Mouse (Mus musculus) stomach, embryonic 15.5 days (tissue): ENCODE measurements at regions not wholly inside any gene's neighbourhood (a gene's known extent, or its start where the extent isn't known, plus 50 kb on each side); places are given as distances from the start of the nearest gene placed in this dataset.
A peak's percentile ranks its signal among the peaks of the same experiment; 100 is the strongest.

ENCODE experiments used
- ATAC-seq: fragments of 200-750 bp; cut with Nextera tagmentation; 2 replicates; pipeline ENCODE4 v1.8.0; 2017; ENCODE audit warnings: low read depth, moderate number of reproducible peaks, moderate TSS enrichment; ENCODE audit not compliant: insufficient read depth, low FRiP score
- H3K27ac ChIP-seq: fragments of 300-500 bp; sonication (generic); 2 replicates; pipeline ENCODE4 v1.5.1; 2015; ENCODE audit warnings: mild to moderate bottlenecking, inconsistent platforms
- H3K27me3 ChIP-seq: fragments of 300-500 bp; sonication (generic); replicated peaks from 2 replicates; pipeline ENCODE4 v1.6.1; 2015; ENCODE audit warnings: inconsistent platforms
- H3K36me3 ChIP-seq: fragments of 300-500 bp; sonication (generic); 2 replicates; pipeline ENCODE4 v1.6.1; 2015; ENCODE audit warnings: inconsistent platforms
- H3K4me1 ChIP-seq: fragments of 300-500 bp; sonication (generic); 2 replicates; pipeline ENCODE4 v1.6.1; 2015; ENCODE audit warnings: inconsistent platforms
- H3K4me2 ChIP-seq: fragments of 300-500 bp; sonication (generic); 2 replicates; pipeline ENCODE4 v1.6.1; 2015; ENCODE audit warnings: mild to moderate bottlenecking, inconsistent platforms
- H3K4me3 ChIP-seq: fragments of 300-500 bp; sonication (generic); replicated peaks from 2 replicates; pipeline ENCODE4 v1.5.1; 2015; ENCODE audit warnings: inconsistent platforms
- H3K9ac ChIP-seq: fragments of 300-500 bp; sonication (generic); 2 replicates; pipeline ENCODE4 v1.6.1; 2015; ENCODE audit warnings: inconsistent platforms
- H3K9me3 ChIP-seq: fragments of 300-500 bp; sonication (generic); 2 replicates; pipeline ENCODE4 v1.6.1; 2016; ENCODE audit warnings: inconsistent platforms
- WGBS: fragments of 180-500 bp; shearing (Covaris S2); methylation state at CpG from one replicate; pipeline ENCODE4 v1.1.7; 2015; 5-methylcytosine and 5-hydroxymethylcytosine counted together

DNA sequence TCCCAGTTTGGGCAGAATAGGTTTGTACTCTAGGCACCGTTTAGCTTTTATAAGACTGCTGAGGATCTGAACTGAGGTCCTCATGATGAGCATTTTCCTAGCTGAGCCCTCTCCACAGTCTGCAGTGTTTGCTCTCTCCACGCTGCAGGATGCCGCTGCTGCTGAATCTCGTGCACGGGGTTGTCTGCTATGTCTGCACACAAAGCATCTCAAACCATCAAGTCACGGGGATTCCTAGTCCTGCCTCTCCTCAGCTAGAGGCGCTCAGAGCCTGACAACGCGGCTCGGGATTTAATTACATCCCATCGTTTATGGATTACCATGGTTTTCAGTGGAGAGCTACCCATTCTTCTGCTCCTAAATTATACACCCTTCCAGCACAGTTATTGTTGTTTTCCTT, 175.6 kb downstream of the Rnf144b start:
- H3K4me3 ChIP-seq: no peak overlapping the region
- no peak overlapping the region for H3K27ac ChIP-seq
- H3K27me3 ChIP-seq: no peaks in the 10 kb centered on the region
- no peaks in the 10 kb centered on the region for H3K36me3 ChIP-seq
- H3K9me3 ChIP-seq: no peaks in the 10 kb centered on the region
- no peak overlapping the region for H3K4me2 ChIP-seq
- H3K9ac ChIP-seq: no peak overlapping the region
- WGBS: 52% methylated on average over 11 of the region's 11 CpGs
- no peak for ATAC-seq
- H3K4me1 ChIP-seq: no peaks in the 10 kb centered on the region

DNA sequence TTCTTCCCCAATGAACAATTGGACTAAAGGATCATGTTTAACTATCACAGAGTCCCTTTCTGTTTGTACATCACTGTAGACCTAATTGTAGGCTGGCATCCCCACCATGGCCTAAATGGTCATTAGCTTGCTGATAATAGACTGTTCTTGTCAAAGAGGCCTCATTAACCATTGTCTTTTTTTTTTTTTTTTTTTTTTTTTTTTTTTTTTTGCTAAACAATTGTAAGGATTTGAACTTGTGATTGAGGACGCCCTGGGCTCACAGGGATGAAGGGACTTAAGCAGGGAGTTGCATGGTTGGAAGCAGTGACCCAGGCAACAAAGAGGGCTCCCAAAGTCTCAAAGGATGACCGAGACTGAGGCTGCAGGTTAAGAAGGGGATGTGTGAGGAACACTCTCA, 178.0 kb downstream of the Rnf144b start:
- WGBS: 66% methylated on average over 2 of the region's 2 CpGs
- no peaks in the 10 kb centered on the region for H3K36me3 ChIP-seq

GRCm38 (mm10) chr13:47301070-47301469, 178.6 kb downstream of the Rnf144b start:
- 57% methylated on average over 3 of the region's 3 CpGs for WGBS

More for the DNA sequence above, 178.0 kb downstream of the Rnf144b start:
- H3K27ac ChIP-seq: no peak overlapping the region
- H3K9ac ChIP-seq: no peak overlapping the region
- H3K27me3 ChIP-seq: no peaks in the 10 kb centered on the region
- no peak overlapping the region for H3K4me3 ChIP-seq
- no peak overlapping the region for H3K4me2 ChIP-seq
- no peaks in the 10 kb centered on the region for H3K9me3 ChIP-seq
- no peaks in the 10 kb centered on the region for H3K4me1 ChIP-seq
- no peak for ATAC-seq

DNA sequence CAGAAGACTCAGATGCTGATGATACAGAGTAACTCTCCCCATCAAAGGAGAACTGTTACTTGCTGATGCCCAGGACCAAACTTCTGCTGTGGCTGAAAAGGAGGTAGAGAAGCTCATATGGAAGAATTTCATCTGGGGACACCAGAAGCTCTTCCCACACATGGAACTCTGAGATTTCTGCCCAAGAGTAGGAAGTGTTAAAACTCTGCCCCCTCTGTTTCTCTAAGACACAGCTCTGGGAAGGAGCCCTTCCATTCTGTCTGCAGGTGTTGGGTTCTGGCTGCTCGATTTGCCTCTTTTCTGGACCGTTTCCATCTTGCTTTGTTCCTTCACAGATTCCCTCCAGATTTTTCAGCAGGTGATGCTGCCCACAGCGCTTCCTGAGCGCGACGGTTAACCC, 187.0 kb downstream of the Rnf144b start:
- Histone ChIP-seq H3K36me3 (no peaks in the 10 kb centered on the region), H3K27me3 (no peaks in the 10 kb centered on the region), H3K4me2 (no peak overlapping the region), H3K9ac (no peak overlapping the region), H3K27ac (no peak overlapping the region), H3K4me3 (no peak overlapping the region), H3K4me1 (no peaks in the 10 kb centered on the region), H3K9me3 (no peaks in the 10 kb centered on the region)
- no peak for ATAC-seq
- 89% methylated on average over 6 of the region's 6 CpGs for WGBS

More at GRCm38 (mm10) chr13:47301070-47301469, 178.6 kb downstream of the Rnf144b start:
- H3K4me1 ChIP-seq: no peaks in the 10 kb centered on the region
- H3K4me2 ChIP-seq: no peak overlapping the region
- H3K4me3 ChIP-seq: no peak overlapping the region
- H3K9me3 ChIP-seq: no peaks in the 10 kb centered on the region
- H3K9ac ChIP-seq: no peak overlapping the region
- no peak overlapping the region for H3K27ac ChIP-seq
- no peak for ATAC-seq
- no peaks in the 10 kb centered on the region for H3K36me3 ChIP-seq
- H3K27me3 ChIP-seq: no peaks in the 10 kb centered on the region

DNA sequence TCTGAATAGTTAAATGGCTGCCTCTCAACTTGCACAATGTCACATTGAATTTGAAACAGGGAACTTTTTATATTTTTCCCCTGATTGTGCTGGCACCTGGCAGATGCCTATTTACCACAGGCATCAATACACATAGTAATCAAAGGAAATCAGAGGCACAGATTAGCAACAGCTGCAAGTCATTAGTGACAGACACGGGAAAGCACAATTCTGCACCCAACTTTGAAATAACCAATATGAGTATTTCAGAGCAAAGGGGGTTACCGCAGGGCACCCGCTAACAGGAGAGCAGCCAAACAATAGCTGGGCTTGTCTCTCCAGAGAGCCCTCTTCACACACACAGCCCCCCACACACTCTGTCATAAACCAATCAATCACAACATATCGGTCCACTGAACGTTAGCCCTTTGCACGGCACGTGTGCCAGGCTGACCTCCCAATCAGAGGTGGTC, 188.3 kb downstream of the Rnf144b start:
- H3K4me3 ChIP-seq: no peak overlapping the region
- no peaks in the 10 kb centered on the region for H3K27me3 ChIP-seq
- H3K27ac ChIP-seq: no peak overlapping the region
- H3K36me3 ChIP-seq: no peaks in the 10 kb centered on the region
- no peak overlapping the region for H3K4me2 ChIP-seq
- no peaks in the 10 kb centered on the region for H3K9me3 ChIP-seq
- no peak overlapping the region for H3K9ac ChIP-seq
- ATAC-seq: no peak
- WGBS: 34% methylated on average over 7 of the region's 7 CpGs
- H3K4me1 ChIP-seq: no peaks in the 10 kb centered on the region

GRCm38 (mm10) chr13:47319549-47319948, 197.1 kb downstream of the Rnf144b start:
- WGBS: 53% methylated on average over 8 of the region's 8 CpGs
- no peaks in the 10 kb centered on the region for H3K4me1 ChIP-seq
- no peaks in the 10 kb centered on the region for H3K27me3 ChIP-seq
- no peaks in the 10 kb centered on the region for H3K9me3 ChIP-seq
- no peak overlapping the region for H3K9ac ChIP-seq
- H3K4me3 ChIP-seq: no peak overlapping the region
- H3K4me2 ChIP-seq: no peak overlapping the region
- H3K27ac ChIP-seq: no peak overlapping the region
- H3K36me3 ChIP-seq: no peaks in the 10 kb centered on the region
- ATAC-seq: no peak; the same call in 1 of the 2 replicates

DNA sequence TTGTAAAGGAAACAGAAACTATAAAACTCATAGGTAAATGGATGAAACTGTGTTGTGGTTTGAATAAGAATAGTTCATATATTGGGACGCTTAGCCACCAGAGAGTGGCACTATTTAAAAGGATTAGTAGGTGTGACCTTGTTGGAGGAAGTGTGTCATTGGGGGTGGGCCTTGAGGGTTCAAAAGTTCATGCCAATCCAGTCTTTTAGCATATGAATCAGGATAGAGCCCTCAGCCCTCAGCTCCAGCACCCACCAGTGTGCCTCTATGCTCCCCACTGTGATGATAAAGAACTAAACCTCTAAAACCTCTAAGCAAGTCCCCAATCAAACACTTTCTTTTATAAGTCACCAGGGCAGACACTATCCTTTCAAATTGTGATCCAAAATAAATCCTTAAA, 199.4 kb downstream of the Rnf144b start:
- no peak overlapping the region for H3K4me2 ChIP-seq
- WGBS: 80% methylated on average over 1 of the region's 1 CpGs

DNA sequence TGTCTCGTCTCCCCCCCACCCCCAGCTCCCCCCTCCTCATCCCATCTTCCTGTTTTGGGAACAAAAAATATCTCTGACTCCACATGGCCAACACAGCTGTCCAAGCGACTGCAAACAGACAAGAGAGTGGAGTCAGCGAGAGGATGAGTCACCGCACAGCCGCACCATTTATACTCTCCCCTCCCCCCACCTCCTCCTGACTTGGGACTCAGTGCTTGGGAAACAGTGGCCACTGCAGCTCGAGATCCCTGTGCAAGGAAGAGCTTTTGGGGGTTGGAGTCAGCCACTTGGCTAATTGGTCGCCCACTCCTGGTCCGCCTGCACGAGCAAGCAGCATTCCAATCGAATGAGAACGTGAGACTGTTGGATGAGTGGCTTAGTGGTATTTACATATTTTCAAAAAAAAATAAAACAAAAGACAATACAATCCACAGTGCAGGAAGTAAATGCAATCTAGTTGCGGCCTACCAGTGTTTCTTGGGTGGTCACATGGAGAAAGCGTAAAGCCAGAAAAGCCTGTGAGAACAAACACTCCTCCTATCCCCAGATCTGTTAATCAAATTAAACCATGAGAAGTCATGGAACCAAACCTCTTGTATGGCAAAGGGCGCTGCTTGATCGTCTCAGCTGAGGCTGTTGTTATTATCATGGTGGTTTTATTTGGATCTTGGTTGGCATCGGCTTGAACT, 213.7 kb downstream of the Rnf144b start:
- WGBS: 38% methylated on average over 16 of the region's 16 CpGs
- no peaks in the 10 kb centered on the region for H3K9me3 ChIP-seq
- no peak overlapping the region for H3K9ac ChIP-seq
- H3K4me1 ChIP-seq: peaks cover 7% of the 10 kb centered on the region; the same call in 1 of the 2 replicates
- peak; percentile 31; the same call in 1 of the 2 replicates for ATAC-seq
- no peak overlapping the region for H3K4me3 ChIP-seq
- no peak overlapping the region for H3K4me2 ChIP-seq
- H3K27me3 ChIP-seq: no peaks in the 10 kb centered on the region
- no peaks in the 10 kb centered on the region for H3K36me3 ChIP-seq
- H3K27ac ChIP-seq: peak overlapping the region; percentile 61; the same call in 1 of the 2 replicates

More for the DNA sequence above, 199.4 kb downstream of the Rnf144b start:
- Histone ChIP-seq H3K4me3 (no peak overlapping the region), H3K9me3 (no peaks in the 10 kb centered on the region), H3K27me3 (no peaks in the 10 kb centered on the region), H3K36me3 (no peaks in the 10 kb centered on the region), H3K27ac (no peak overlapping the region), H3K9ac (no peak overlapping the region), H3K4me1 (no peaks in the 10 kb centered on the region)
- ATAC-seq: no peak

- peak overlapping the region; percentile 61; the same call in 1 of the 2 replicates for H3K27ac ChIP-seq
- no peak for ATAC-seq
- 74% methylated on average over 15 of the region's 15 CpGs for WGBS
Measured at GRCm38 (mm10) chr13:47336865-47337441, 214.5 kb downstream of the Rnf144b start.

DNA sequence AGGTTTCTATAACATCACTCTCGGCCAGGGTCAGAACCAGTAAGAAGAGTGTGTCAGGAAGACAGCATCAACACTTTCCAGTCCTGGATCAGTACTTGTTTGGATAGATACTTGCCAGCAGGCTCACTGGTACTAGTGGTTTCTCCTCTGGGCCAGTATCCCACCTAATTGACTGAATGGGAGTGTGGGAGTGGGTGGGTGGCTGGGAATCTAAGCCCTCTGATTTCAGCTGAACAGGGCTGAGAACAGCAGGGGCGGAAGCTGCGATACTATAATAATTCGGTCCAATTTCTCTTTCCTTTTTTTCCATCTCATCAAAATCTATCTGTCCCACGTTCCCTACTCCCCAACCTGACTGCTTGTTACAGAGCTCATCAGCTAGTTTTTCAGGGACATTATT, 217.0 kb downstream of the Rnf144b start:
- no peak overlapping the region for H3K4me3 ChIP-seq
- no peaks in the 10 kb centered on the region for H3K36me3 ChIP-seq
- H3K27me3 ChIP-seq: no peaks in the 10 kb centered on the region
- peaks cover 7% of the 10 kb centered on the region; the same call in 1 of the 2 replicates for H3K4me1 ChIP-seq
- H3K9me3 ChIP-seq: no peaks in the 10 kb centered on the region
- H3K9ac ChIP-seq: no peak overlapping the region
- 78% methylated on average over 5 of the region's 5 CpGs for WGBS
- H3K4me2 ChIP-seq: no peak overlapping the region
- ATAC-seq: no peak
- no peak overlapping the region for H3K27ac ChIP-seq

More at GRCm38 (mm10) chr13:47336865-47337441, 214.5 kb downstream of the Rnf144b start:
- H3K36me3 ChIP-seq: no peaks in the 10 kb centered on the region
- H3K9ac ChIP-seq: no peak overlapping the region
- H3K4me1 ChIP-seq: peaks cover 7% of the 10 kb centered on the region; the same call in 1 of the 2 replicates
- no peaks in the 10 kb centered on the region for H3K27me3 ChIP-seq
- no peak overlapping the region for H3K4me2 ChIP-seq
- H3K9me3 ChIP-seq: no peaks in the 10 kb centered on the region
- H3K4me3 ChIP-seq: no peak overlapping the region

- no peak overlapping the region for H3K9ac ChIP-seq
- no peaks in the 10 kb centered on the region for H3K27me3 ChIP-seq
- H3K27ac ChIP-seq: no peak overlapping the region
- H3K9me3 ChIP-seq: no peaks in the 10 kb centered on the region
- H3K36me3 ChIP-seq: no peaks in the 10 kb centered on the region
- ATAC-seq: no peak
- no peaks in the 10 kb centered on the region for H3K4me1 ChIP-seq
- no peak overlapping the region for H3K4me2 ChIP-seq
- WGBS: 68% methylated on average over 1 of the region's 1 CpGs
- no peak overlapping the region for H3K4me3 ChIP-seq
Measured at GRCm38 (mm10) chr13:47342361-47342760, 219.9 kb downstream of the Rnf144b start.

DNA sequence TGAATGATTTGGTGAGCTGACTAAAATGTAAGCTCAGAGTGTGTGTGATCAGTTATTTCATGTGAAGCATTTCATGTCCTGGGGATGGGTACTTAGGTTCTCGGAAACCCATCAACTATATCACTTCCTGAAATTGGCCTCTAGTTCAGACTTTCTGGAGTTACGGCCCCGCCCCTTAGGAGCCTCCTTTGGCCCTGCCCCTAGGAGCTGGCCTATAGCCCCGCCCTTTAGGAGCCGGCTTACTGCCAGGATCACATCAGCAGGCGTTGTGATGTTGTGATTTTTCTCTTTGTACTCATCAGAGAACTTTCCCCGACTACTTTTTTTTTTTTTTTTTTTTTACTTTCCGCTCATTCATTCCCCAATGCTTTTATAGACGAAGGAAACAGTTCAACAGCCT, 223.1 kb downstream of the Rnf144b start:
- Histone ChIP-seq H3K4me2 (no peak overlapping the region), H3K4me1 (no peaks in the 10 kb centered on the region), H3K27me3 (no peaks in the 10 kb centered on the region), H3K9me3 (no peaks in the 10 kb centered on the region), H3K36me3 (no peaks in the 10 kb centered on the region), H3K4me3 (no peak overlapping the region), H3K27ac (no peak overlapping the region), H3K9ac (no peak overlapping the region)
- no peak for ATAC-seq
- 57% methylated on average over 9 of the region's 9 CpGs for WGBS
